19 mouse cellular contexts compared by ENCODE assay signal in the genomic region with DNA sequence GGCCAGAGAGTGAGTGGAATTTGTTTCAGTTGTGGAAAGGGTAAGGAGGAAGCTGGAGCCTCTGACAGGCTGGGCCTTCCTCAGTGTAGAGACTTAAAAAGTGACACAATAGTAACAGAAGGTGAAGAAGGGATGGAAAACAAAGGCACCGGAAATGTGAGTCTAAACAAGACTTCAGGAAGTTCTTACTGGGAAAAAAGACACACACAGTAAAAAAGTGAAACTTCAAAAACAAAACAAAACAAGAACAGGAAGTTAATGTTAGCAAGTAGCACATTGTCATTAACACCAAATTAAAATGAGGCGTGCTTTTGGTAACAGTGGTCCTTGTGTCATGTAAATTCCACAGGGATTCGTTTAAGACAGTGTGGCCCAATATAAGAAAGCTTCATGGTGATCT.
DNase-seq lines count a peak whose midpoint lies in the region; ATAC-seq and TF ChIP-seq lines count a peak whose summit lies in the region.
"Had no signal": no experiment of that assay in that cellular context is flagged by ENCODE, and none has a peak within 500 bp of the region (broad histone marks: within the 10 kb centered on the region; RNA-seq: fewer than 3 reads in every experiment).

No protein-coding gene starts in this region.

- no peaks in the 10 kb centered on the region for H3K36me3 ChIP-seq in intestine, embryonic 16.5 days (ENCODE audit: control insufficient read depth, insufficient read depth, low read length)
- H3K36me3 ChIP-seq in intestine, embryonic 15.5 days, result no peaks in the 10 kb centered on the region
- H3K36me3 ChIP-seq in lung, postnatal 0 days (ENCODE audit: insufficient read depth, low read length), result no peaks in the 10 kb centered on the region
- no peaks in the 10 kb centered on the region for H3K36me3 ChIP-seq in small intestine, adult 2 months (ENCODE audit: control insufficient read depth, insufficient read depth, low read length)
- H3K36me3 ChIP-seq: embryonic facial prominence, embryonic 12.5 days; limb, embryonic 15.5 days; neural tube, embryonic 13.5 days; stomach, embryonic 15.5 days had no signal

- 62% methylated on average over 3 of the region's 3 CpGs for WGBS in intestine, embryonic 16.5 days
- 58% methylated on average over 3 of the region's 3 CpGs for WGBS in intestine, embryonic 15.5 days
- WGBS in lung, postnatal 0 days, result 30% methylated on average over 3 of the region's 3 CpGs
- 63% methylated on average over 3 of the region's 3 CpGs for WGBS in small intestine, adult 2 months

- 0 out of 2 replicates have a peak, but pooled peaks cover 2% of the 10 kb centered on the region for H3K4me1 ChIP-seq in intestine, embryonic 16.5 days (ENCODE audit: control insufficient read depth, insufficient read depth, low read length)
- no peaks in the 10 kb centered on the region; the same call in 1 of the 2 replicates for H3K4me1 ChIP-seq in intestine, embryonic 15.5 days (replicated peaks)
- peaks cover 6% of the 10 kb centered on the region; the same call in 1 of the 2 replicates for H3K4me1 ChIP-seq in lung, postnatal 0 days (ENCODE audit: insufficient read depth, low read depth, low read length)
- H3K4me1 ChIP-seq in small intestine, adult 2 months (ENCODE audit: control insufficient read depth, insufficient read depth, insufficient read length, low read length), result 0 out of 2 replicates have a peak, but pooled peaks cover 1% of the 10 kb centered on the region
- H3K4me1 ChIP-seq: megakaryocyte, embryonic 14.5 days; stomach, embryonic 15.5 days had no signal

- no peak overlapping the region for H3K4me3 ChIP-seq in intestine, embryonic 16.5 days (ENCODE audit: low read length)
- H3K4me3 ChIP-seq in intestine, embryonic 15.5 days (replicated peaks), result no peak overlapping the region
- no peak overlapping the region for H3K4me3 ChIP-seq in lung, postnatal 0 days (ENCODE audit: low read depth, low read length)
- H3K4me3 ChIP-seq in small intestine, adult 2 months (ENCODE audit: low read depth, low read length), result no peak overlapping the region
- H3K4me3 ChIP-seq: embryonic facial prominence, embryonic 12.5 days; limb, embryonic 15.5 days; megakaryocyte, embryonic 14.5 days; neural tube, embryonic 13.5 days; stomach, embryonic 15.5 days had no signal

- peak; percentile 49 for DNase-seq in lung, postnatal 0 days (ENCODE audit: low spot score)
- DNase-seq in lung, postnatal 10 days, result no peak
- peak; percentile 88 for DNase-seq in R1 (ENCODE audit: low read depth, low spot score)
- DNase-seq in spleen, adult 12 weeks (ENCODE audit: low spot score), result no peak
- no peak for DNase-seq in ovary, postnatal 36 days (ENCODE audit: low spot score)
- DNase-seq: adrenal gland, adult 2 months; cerebellum, adult 9-10 months; gastrocnemius, postnatal 25 days; midbrain, embryonic 14.5 days had no signal

- H3K9me3 ChIP-seq in intestine, embryonic 16.5 days (ENCODE audit: control insufficient read depth, low read length), result no peaks in the 10 kb centered on the region
- no peaks in the 10 kb centered on the region for H3K9me3 ChIP-seq in intestine, embryonic 15.5 days
- no peaks in the 10 kb centered on the region for H3K9me3 ChIP-seq in lung, postnatal 0 days (ENCODE audit: low read length)
- H3K9me3 ChIP-seq: embryonic facial prominence, embryonic 12.5 days; limb, embryonic 15.5 days; neural tube, embryonic 13.5 days; stomach, embryonic 15.5 days had no signal

- no peak for ATAC-seq in intestine, embryonic 16.5 days
- no peak for ATAC-seq in intestine, embryonic 15.5 days
- no peak for ATAC-seq in lung, postnatal 0 days
- ATAC-seq: forebrain, embryonic 14.5 days; hindbrain, postnatal 0 days had no signal

- H3K4me2 ChIP-seq in intestine, embryonic 16.5 days (ENCODE audit: low read depth, low read length), result no peak overlapping the region
- H3K4me2 ChIP-seq in intestine, embryonic 15.5 days (replicated peaks), result no peak overlapping the region
- no peak overlapping the region for H3K4me2 ChIP-seq in lung, postnatal 0 days (replicated peaks; ENCODE audit: low read depth, low read length)
- H3K4me2 ChIP-seq: embryonic facial prominence, embryonic 12.5 days; limb, embryonic 15.5 days; neural tube, embryonic 13.5 days; stomach, embryonic 15.5 days had no signal

- H3K27me3 ChIP-seq in intestine, embryonic 16.5 days (replicated peaks; ENCODE audit: control insufficient read depth, insufficient read depth, low read length), result no peaks in the 10 kb centered on the region
- H3K27me3 ChIP-seq in intestine, embryonic 15.5 days (replicated peaks), result no peaks in the 10 kb centered on the region
- no peaks in the 10 kb centered on the region for H3K27me3 ChIP-seq in lung, postnatal 0 days (replicated peaks; ENCODE audit: insufficient read depth, low read length)
- no peaks in the 10 kb centered on the region for H3K27me3 ChIP-seq in small intestine, adult 2 months (ENCODE audit: control insufficient read depth, insufficient read depth, low read length)
- H3K27me3 ChIP-seq: embryonic facial prominence, embryonic 12.5 days; limb, embryonic 15.5 days; megakaryocyte, embryonic 14.5 days; neural tube, embryonic 13.5 days; stomach, embryonic 15.5 days had no signal

- 0 out of 2 replicates have a peak overlapping the region, but pooled peaks have one; percentile 57 for H3K27ac ChIP-seq in intestine, embryonic 16.5 days (ENCODE audit: low read length)
- H3K27ac ChIP-seq in intestine, embryonic 15.5 days, result no peak overlapping the region
- peak overlapping the region; percentile 6; the same call in 1 of the 2 replicates for H3K27ac ChIP-seq in lung, postnatal 0 days (ENCODE audit: low read length)
- peak overlapping the region; percentile 2; the same call in 1 of the 2 replicates for H3K27ac ChIP-seq in small intestine, adult 2 months (ENCODE audit: insufficient read depth, low read depth, low read length)
- H3K27ac ChIP-seq: embryonic facial prominence, embryonic 12.5 days; hindbrain, postnatal 0 days; limb, embryonic 15.5 days; neural tube, embryonic 13.5 days; stomach, embryonic 15.5 days had no signal

- no peak for TF ChIP-seq CTCF in lung, postnatal 0 days (IDR thresholded peaks at IDR 0.05)
- no peak for TF ChIP-seq CTCF in small intestine, adult 2 months (IDR thresholded peaks at IDR 0.05; ENCODE audit: extremely low read depth, insufficient read length, insufficient replicate concordance, low read depth, low read length)

- no peak overlapping the region for H3K9ac ChIP-seq in intestine, embryonic 16.5 days (ENCODE audit: low read depth, low read length)
- H3K9ac ChIP-seq in intestine, embryonic 15.5 days, result no peak overlapping the region
- H3K9ac ChIP-seq in lung, postnatal 0 days (replicated peaks; ENCODE audit: low read depth), result no peak overlapping the region
- H3K9ac ChIP-seq: embryonic facial prominence, embryonic 12.5 days; limb, embryonic 15.5 days; neural tube, embryonic 13.5 days; stomach, embryonic 15.5 days had no signal

- TF ChIP-seq EP300 in lung, postnatal 0 days (IDR thresholded peaks at IDR 0.05), result no peak; the same call in 1 of the 2 replicates

- no peak for TF ChIP-seq POLR2A in small intestine, adult 2 months (IDR thresholded peaks at IDR 0.05; ENCODE audit: low read depth, low read length)

Comparison
In these comparisons a context has a peak if more than half of its experiments do, and no peak if none do; other contexts are left out.
1. DNase-seq: peak in lung, postnatal 0 days (single experiment) and R1 (single experiment); none in lung, postnatal 10 days (single experiment), spleen, adult 12 weeks (single experiment) and ovary, postnatal 36 days (single experiment).